Mouse (Mus musculus) C2C12 (cell line): ENCODE data around the gene Clrn1.

Source experiments
- CEBPB ChIP-seq: IDR thresholded peaks from one replicate; pipeline ENCODE4 v1.6.1; 2011; ENCODE audit warnings: low read depth, mild to moderate bottlenecking, control low read depth, moderate library complexity
- CTCF ChIP-seq: IDR thresholded peaks from one replicate; pipeline ENCODE4 v1.5.1; 2011; ENCODE audit not compliant: control insufficient read depth, insufficient read depth, insufficient read length
- MAX ChIP-seq: IDR thresholded peaks from one replicate; pipeline ENCODE4 v1.6.1; 2011; ENCODE audit warnings: mild to moderate bottlenecking, control low read depth
- MYOD1 ChIP-seq: IDR thresholded peaks from one replicate; pipeline ENCODE4 v1.6.1; 2011; ENCODE audit warnings: low read depth; ENCODE audit not compliant: control insufficient read depth, insufficient read length
- MYOG ChIP-seq: IDR thresholded peaks from one replicate; pipeline ENCODE4 v1.6.1; 2011; ENCODE audit not compliant: control insufficient read depth, insufficient read length; ENCODE audit errors: extremely low read depth
- USF1 ChIP-seq: IDR thresholded peaks from one replicate; pipeline ENCODE4 v1.6.1; 2011; ENCODE audit warnings: low read depth, mild to moderate bottlenecking, control low read depth, moderate library complexity

- TF ChIP-seq CTCF (no peak), USF1 (no peak), MYOG (no peak), MAX (no peak), CEBPB (no peak), MYOD1 (no peak)
Measured at GRCm38 (mm10) chr3:58883511-58883907, 1.6 kb downstream of the Clrn1 start.
